Mouse (Mus musculus) B cell, adult (primary cell): ENCODE measurements around the gene Ppp1r1c. TPM values are rescaled to one million over a fixed set of nuclear protein-coding genes. Genes with fewer than 3 reads are reported as not detected.

ENCODE experiments used
- total RNA-seq: library from RNA; stranded (reverse); gene quantifications from 4 replicates; pipeline ENCODE4 v1.2.4, GENCODE M21; 2023; ENCODE audit not compliant: inconsistent age

Gene Ppp1r1c
- total RNA-seq: not detected in 4 replicates

GRCm38 (mm10) chr2:79707575-79707974 is at the start of gene Ppp1r1c:
Gene Ppp1r1c, plus strand, starts transcription at chr2:79707780.

Other genes starting within 250 kb of the Ppp1r1c start
- gene Itprid2, start 72.4 kb upstream of the Ppp1r1c start, total RNA-seq: 60.0 to 69.0 TPM (median 63.5 TPM) in 4 replicates